Mouse (Mus musculus): ENCODE data around the gene Olfr1280.
"Not testable (repeated sequence)": the region's sequence is repeated elsewhere in the genome, so short reads cannot be mapped to it uniquely, and the experiment has no call there.

The Olfr1280 gene

DNA sequence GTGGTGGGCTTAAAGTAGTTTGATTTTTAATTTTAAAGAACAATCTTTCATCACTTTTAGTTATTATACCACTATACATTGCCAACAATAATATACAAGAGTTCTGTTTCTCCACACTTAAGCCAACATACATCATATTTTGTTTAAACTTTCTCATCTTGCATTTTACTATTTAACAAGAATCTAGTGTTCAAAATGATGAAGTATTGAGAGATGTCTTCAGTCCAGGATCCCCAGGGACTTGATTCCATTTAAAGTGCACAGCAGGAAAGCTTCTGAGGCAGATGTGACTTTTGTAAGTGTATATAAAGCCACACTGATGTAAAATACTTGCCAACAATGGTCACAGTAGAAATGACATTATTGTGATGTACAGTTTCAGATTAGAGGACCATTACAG is at the start of gene Olfr1280:
Olfr1280 (plus strand) TSS at position 301 of the 400 bp plus-strand sequence.
- no peak for DNase-seq

DNA sequence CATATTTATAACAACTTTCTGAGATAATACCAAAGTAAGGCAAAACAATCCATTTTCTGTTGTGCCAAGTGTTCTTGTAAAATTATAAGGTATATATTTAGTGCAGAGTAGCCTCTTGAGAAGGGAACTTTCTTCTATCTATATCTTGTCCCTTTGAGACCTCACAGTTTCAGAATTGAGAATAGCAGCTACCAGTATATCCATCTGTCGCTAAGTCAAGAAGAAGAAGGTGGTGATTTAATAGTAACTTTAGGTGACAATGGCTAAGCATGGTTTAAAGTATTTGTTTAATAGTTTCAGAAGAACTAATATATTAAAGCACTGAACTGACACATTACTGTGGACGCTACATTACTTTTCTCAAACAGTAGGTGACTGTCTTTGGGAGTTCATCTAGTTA is 39.8 kb upstream of the Olfr1280 start, which contains the start of gene Olfr1277:
Olfr1277 (minus strand) TSS at position 101 of the 400 bp plus-strand sequence.
- no peak for DNase-seq

DNA sequence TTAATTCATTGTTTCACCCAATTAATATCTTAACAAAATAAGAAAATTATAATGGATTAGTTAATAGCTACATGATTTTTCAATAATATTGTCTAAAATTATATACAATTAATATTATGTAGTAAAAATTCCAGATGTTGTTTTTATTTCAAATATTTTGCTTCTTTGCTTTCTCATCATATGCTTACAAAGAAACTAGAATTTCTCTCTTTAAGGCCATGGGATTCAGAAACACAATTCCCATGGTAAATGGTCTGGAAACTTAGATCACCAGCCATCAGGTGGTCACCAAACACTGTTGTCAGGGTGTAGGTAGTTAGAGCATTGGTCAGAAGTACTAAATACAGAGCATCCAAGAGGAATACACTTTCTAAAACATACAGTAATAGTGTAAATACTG is 24.0 kb upstream of the Olfr1280 start, which contains the start of gene Olfr1278:
Olfr1278 (plus strand) TSS at position 301 of the 400 bp plus-strand sequence.
- no peak for DNase-seq

DNA sequence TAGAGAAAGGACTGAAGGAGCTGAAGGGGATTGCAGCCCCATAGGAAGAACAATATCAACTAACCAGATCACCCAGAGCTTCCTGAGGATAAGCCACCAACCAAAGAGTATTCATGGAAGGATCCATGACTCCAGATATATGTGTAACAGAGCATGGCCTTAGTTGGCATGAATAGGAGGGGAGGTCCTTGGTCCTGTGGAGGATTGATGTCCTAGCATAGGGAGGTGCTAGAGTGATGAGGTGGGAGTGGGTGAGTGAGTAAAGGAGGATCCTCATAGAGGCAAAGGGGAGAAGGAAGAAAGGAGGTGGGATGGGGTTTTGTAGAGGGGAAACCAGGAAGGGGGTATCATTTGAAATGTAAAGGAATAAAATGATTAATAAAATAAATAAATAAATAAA is 15.3 kb upstream of the Olfr1280 start:
- DNase-seq: no peak

DNA sequence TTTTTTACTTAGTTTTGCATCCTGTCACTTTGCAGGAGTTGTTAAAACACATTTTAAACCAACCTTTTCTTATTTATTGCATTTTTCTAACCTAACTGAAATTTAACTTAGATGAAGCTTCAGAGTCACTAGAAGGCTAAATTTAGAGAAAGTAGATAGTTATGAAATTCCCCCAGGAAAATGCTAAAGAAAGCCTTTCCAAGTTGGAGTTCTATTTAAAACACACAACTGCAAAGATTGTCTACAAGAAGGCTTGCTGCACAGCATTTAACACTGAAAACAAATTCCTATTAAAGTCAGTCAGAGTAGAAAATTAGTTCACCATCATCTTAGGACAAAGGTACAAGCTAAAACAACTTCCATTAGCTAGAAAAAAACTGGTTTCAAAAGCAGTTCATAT is 13.4 kb upstream of the Olfr1280 start, which contains the start of gene Olfr1279:
Olfr1279 (plus strand) TSS at position 262 of the 400 bp plus-strand sequence.
- DNase-seq: no peak

DNA sequence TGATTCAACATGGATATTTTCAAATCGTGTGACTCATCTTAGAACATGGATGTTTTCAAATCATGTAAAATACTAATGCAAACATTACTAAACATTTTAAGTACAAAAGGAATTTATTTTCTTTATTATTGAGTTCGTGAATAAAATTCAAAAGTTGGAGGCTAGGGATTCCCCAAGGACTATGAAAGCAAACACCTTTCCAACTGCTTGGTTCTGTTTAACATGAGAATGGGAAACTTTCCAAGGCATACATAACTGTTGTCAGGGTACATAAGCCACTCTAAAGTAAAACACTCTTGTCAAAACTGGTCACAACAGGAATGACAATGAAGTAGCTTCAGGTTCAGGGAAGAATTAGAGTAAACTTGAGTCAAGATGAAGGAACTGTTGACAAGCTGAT is 12.4 kb downstream of the Olfr1280 start, which contains the start of gene Olfr1281:
Olfr1281 (plus strand) TSS at position 301 of the 400 bp plus-strand sequence.
- DNase-seq: no peak

DNA sequence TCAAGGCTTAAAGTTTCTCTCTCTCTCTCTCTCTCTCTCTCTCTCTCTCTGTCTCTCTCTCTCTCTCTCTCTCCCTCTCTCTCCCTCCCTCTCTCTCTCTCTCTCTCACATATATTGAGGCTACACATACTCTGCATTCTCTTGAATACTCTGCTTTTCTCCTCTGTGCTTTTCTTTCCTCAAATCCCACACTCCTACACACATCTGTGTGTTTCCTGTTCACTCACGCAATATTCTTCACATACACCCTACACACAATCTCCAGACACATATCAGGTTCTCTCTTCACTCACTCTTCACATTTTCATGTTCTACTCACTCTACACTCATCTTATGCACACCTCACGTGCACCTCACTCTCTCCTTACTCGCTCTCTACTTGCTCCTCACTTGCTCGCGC is 19.9 kb downstream of the Olfr1280 start:
- DNase-seq: not testable (repeated sequence)

DNA sequence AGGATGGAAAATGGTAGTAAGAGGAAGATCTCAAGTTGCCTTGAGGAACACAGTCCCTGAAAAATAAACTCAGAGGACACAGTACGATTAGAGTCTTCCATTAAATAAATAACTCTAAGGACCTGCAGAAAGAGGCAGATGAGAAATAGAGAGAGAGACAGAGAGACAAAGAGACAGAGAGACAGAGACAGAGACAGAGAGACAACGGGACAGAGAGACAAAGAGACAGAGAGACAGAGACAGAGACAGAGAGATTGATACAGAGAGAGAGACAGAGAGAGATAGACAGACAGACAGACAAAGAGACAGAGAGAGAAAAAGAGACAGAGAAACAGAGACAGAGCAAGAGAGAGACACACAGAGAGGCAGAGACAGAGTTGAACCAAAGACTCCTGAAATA is 22.2 kb downstream of the Olfr1280 start, which contains the start of gene Olfr1282:
Olfr1282 (minus strand) TSS at position 101 of the 400 bp plus-strand sequence.
- no peak for DNase-seq

DNA sequence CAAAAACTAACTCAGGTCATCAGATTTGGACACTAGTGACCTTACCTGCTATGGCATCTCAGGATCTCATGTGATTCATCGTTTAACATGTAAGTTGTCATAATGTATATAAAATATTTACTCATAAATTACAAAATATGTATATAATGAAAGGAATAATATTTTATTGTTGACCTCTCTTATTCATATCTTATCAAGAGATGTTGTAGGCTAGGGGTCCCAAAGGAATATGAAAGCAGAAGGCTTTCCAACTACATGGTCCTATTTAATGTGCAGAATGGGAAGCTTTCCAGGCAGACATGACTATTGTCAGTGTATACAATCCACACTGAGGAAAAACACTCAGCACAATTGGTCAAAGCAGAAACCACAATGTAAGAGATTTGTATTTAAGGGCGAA is 52.7 kb downstream of the Olfr1280 start, which contains the start of gene Olfr1283:
Olfr1283 (plus strand) TSS at position 301 of the 400 bp plus-strand sequence.
- no peak for DNase-seq

DNA sequence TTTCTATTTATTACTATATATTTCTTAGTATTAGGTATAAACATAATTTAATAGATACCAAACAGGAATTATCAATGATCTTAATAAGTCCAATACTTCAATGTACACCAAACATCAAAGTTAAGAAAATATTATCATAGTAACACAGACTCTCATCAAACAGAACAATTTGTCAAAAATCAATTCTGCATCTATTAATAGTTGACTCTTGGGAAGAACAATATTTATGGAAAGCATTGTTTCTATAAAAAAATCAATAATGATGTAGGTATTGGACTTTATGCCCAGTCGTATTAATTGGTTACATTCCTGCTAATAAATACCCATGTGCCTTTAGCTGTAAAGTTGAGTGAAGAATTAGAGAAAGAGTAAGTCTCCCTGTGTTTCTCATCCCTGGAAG is 61.4 kb downstream of the Olfr1280 start, which contains the start of gene Olfr1284:
Olfr1284 (plus strand) TSS at position 301 of the 400 bp plus-strand sequence.
- DNase-seq: no peak

Measured in kidney, postnatal 36 days (tissue).